1 mouse cellular context compared by ENCODE assay signal in the genomic region with DNA sequence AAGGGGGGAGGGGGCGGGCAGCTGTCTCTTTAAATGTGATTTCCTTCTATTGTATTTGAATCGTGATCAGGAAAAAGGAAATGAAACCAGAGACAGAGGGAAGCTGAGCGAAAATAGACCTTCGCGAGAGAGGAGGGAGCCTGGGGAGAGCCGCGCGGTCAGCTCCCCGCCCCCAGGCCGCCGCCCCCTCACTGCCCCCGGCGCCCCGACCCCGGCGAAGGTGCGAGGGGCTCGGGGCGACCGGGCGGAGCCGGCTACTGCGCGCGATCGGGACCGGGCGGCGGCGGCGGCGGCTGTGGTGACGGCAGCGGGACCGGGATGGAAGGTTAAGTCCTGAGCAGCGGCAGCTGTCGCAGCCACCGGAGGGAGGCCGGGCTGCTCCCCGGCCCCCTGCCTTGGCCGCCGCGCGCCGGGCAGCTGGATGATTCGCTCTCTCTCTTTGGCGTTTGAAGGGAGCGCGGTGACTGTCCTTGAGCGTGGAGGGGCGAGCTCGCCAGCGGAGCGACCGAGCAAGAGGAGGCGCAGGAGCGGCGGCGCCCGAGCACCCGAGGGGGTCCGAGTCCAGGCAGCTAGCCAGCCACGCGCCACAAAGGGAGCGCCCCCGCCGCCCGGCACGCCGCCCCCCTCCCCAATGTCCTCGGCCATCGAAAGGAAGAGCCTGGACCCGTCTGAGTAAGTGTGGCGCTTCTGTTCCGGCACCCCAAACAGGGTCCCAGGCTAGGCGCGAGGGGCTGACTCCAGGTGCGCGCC.
TF ChIP-seq lines count a peak whose summit lies in the region.

No protein-coding gene starts in this region.

TF ChIP-seq in CH12.LX, 34 proteins besides CTCF, POLR2A, EP300 and RAD21 (continued from another document):
- peak; percentile 86 for TF ChIP-seq MEF2A (IDR thresholded peaks at IDR 0.05; ENCODE audit: borderline replicate concordance, low read depth, low read length)
- peak; percentile 30; the same call in 1 of the 2 replicates for TF ChIP-seq HCFC1 (IDR thresholded peaks at IDR 0.05; ENCODE audit: low read depth, low read length)
- TF ChIP-seq PAX5 (IDR thresholded peaks at IDR 0.05; ENCODE audit: low read length), result no peak
- TF ChIP-seq UBTF (IDR thresholded peaks at IDR 0.05; ENCODE audit: low read depth, low read length), result peak; percentile 98
- no peak for TF ChIP-seq NELFE (IDR thresholded peaks at IDR 0.05; ENCODE audit: low read depth, low read length)
- 0 out of 2 replicates have a peak, but pooled peaks have one; percentile 28 for TF ChIP-seq MAZ (IDR thresholded peaks at IDR 0.05; ENCODE audit: low read depth, low read length)
- peak; percentile 88 for TF ChIP-seq IRF4 (IDR thresholded peaks at IDR 0.05; ENCODE audit: low read depth, low read length)
- 0 out of 2 replicates have a peak, but pooled peaks have one; percentile 20 for TF ChIP-seq ELF1 (IDR thresholded peaks at IDR 0.05; ENCODE audit: low read depth, low read length)
- TF ChIP-seq ETS1 (conservative IDR thresholded peaks at IDR 0.05; ENCODE audit: low read depth, low read length), result peak; percentile 79
- TF ChIP-seq JUN (IDR thresholded peaks at IDR 0.05; ENCODE audit: insufficient read depth, low read depth, low read length), result no peak
- 0 out of 2 replicates have a peak, but pooled peaks have one; percentile 14 for TF ChIP-seq TBP (conservative IDR thresholded peaks at IDR 0.05; ENCODE audit: low read depth, low read length)
- peak; percentile 94 for TF ChIP-seq ZNF384 (IDR thresholded peaks at IDR 0.05; ENCODE audit: low read depth, low read length)
- TF ChIP-seq MYC (IDR thresholded peaks at IDR 0.05; ENCODE audit: low read depth, low read length), result no peak
- TF ChIP-seq RCOR1 (conservative IDR thresholded peaks at IDR 0.05; ENCODE audit: low read depth, low read length), result 0 out of 2 replicates have a peak, but pooled peaks have one; percentile 59
- TF ChIP-seq CHD2 (IDR thresholded peaks at IDR 0.05; ENCODE audit: low read length), result peak; percentile 76
- no peak for TF ChIP-seq USF1 (IDR thresholded peaks at IDR 0.05; ENCODE audit: low read depth, low read length)
- peak; percentile 54 for TF ChIP-seq SIN3A (IDR thresholded peaks at IDR 0.05; ENCODE audit: low read length)
- TF ChIP-seq BHLHE40 (IDR thresholded peaks at IDR 0.05; ENCODE audit: low read depth, low read length), result peak; percentile 79
- TF ChIP-seq TCF12 (IDR thresholded peaks at IDR 0.05; ENCODE audit: low read depth, low read length), result no peak; the same call in 1 of the 2 replicates
TF ChIP-seq in CH12.LX: peak in this region for 14.
